Mouse (Mus musculus) MEL (cell line): ENCODE measurements around the gene Sgf29. TPM values are rescaled to one million over a fixed set of nuclear protein-coding genes. Genes with fewer than 3 reads are reported as not detected.
A peak's percentile ranks its signal among the peaks of the same experiment; 100 is the strongest.

Experiments
- DNase-seq: peaks from one replicate; pipeline ENCODE4 v3.0.0; 2011; ENCODE audit warnings: low read depth, low spot score
- H3K27ac ChIP-seq: 2 replicates; pipeline ENCODE4 v1.5.1; 2012; ENCODE audit warnings: low read depth, mild to moderate bottlenecking, control low read depth, low read length, moderate library complexity; ENCODE audit not compliant: control insufficient read depth
- H3K27me3 ChIP-seq, 2 experiments: fragments of 150-350 bp in 1 of 2; sonication (generic) in 1 of 2; 2 replicates each; pipeline ENCODE4 v1.6.1; 2012; ENCODE audit warnings: low read length in 2 of 2, mild to moderate bottlenecking in 2 of 2, improper control_type of control experiment in 1 of 2, moderate library complexity in 1 of 2; ENCODE audit not compliant: insufficient read depth in 2 of 2, control insufficient read depth in 1 of 2
- H3K36me3 ChIP-seq, 2 experiments: 2 replicates each; pipeline ENCODE4 v1.6.1; 2012 to 2014; ENCODE audit warnings: low read length in 2 of 2, improper control_type of control experiment in 1 of 2, inconsistent platforms in 1 of 2, mild to moderate bottlenecking in 1 of 2; ENCODE audit not compliant: insufficient read depth in 2 of 2, control insufficient read depth in 1 of 2
- H3K4me1 ChIP-seq, 2 experiments: fragments of 150-350 bp in 1 of 2; sonication (generic) in 1 of 2; 2 replicates each; pipeline ENCODE4 v1.6.1; 2012; ENCODE audit warnings: low read length in 2 of 2, improper control_type of control experiment in 1 of 2, mild to moderate bottlenecking in 1 of 2; ENCODE audit not compliant: insufficient read depth in 2 of 2, control insufficient read depth in 1 of 2
- H3K4me3 ChIP-seq, 2 experiments: fragments of 150-350 bp in 1 of 2; sonication (generic) in 1 of 2; 2 replicates each; pipeline ENCODE4 v1.5.1; 2012; ENCODE audit warnings: low read depth in 2 of 2, low read length in 2 of 2, mild to moderate bottlenecking in 2 of 2, moderate library complexity in 2 of 2, control low read depth in 1 of 2, improper control_type of control experiment in 1 of 2; ENCODE audit not compliant: control insufficient read depth in 1 of 2, insufficient read depth in 1 of 2
- H3K79me2 ChIP-seq: 2 replicates; pipeline ENCODE4 v1.6.1; 2012; ENCODE audit warnings: mild to moderate bottlenecking, low read length, moderate library complexity; ENCODE audit not compliant: control insufficient read depth, poor library complexity, insufficient read depth
- H3K9ac ChIP-seq: 2 replicates; pipeline ENCODE4 v1.6.1; 2012; ENCODE audit warnings: low read depth, mild to moderate bottlenecking, control low read depth, low read length, moderate library complexity; ENCODE audit not compliant: control insufficient read depth, poor library complexity, severe bottlenecking
- H3K9me3 ChIP-seq: fragments of 150-350 bp; sonication (generic); replicated peaks from 2 replicates; pipeline ENCODE4 v1.6.1; 2012; ENCODE audit warnings: mild to moderate bottlenecking, low read length, improper control_type of control experiment, moderate library complexity; ENCODE audit not compliant: insufficient read depth
- CHD1 ChIP-seq: IDR thresholded peaks from 2 replicates; pipeline ENCODE4 v1.6.1; 2012; ENCODE audit warnings: low read depth, mild to moderate bottlenecking, inconsistent platforms, low read length, improper control_type of control experiment
- CTCF ChIP-seq, 3 experiments: IDR thresholded peaks in 2 of 3; conservative IDR thresholded peaks in 1 of 3; 2 replicates each; pipeline ENCODE4 v1.5.1; 2011 to 2012; ENCODE audit warnings: low read length in 3 of 3, low read depth in 2 of 3, mild to moderate bottlenecking in 2 of 3, improper control_type of control experiment in 1 of 3, inconsistent platforms in 1 of 3, mixed read lengths in 1 of 3, moderate library complexity in 1 of 3; ENCODE audit not compliant: control insufficient read depth in 1 of 3, insufficient read depth in 1 of 3, poor library complexity in 1 of 3, severe bottlenecking in 1 of 3
- E2F4 ChIP-seq: IDR thresholded peaks from 2 replicates; pipeline ENCODE4 v1.6.1; 2011; ENCODE audit warnings: low read depth, low read length, improper control_type of control experiment, borderline replicate concordance
- EP300 ChIP-seq, 2 experiments: IDR thresholded peaks; 2 replicates each; pipeline ENCODE4 v1.6.1; 2011; ENCODE audit warnings: improper control_type of control experiment in 2 of 2, low read length in 2 of 2, low read depth in 1 of 2, mild to moderate bottlenecking in 1 of 2
- GABPA ChIP-seq: IDR thresholded peaks from 2 replicates; pipeline ENCODE4 v1.6.1; 2012; ENCODE audit warnings: low read depth, mild to moderate bottlenecking, inconsistent platforms, low read length, improper control_type of control experiment, moderate library complexity
- HCFC1 ChIP-seq: IDR thresholded peaks from 2 replicates; pipeline ENCODE4 v1.6.1; 2012; ENCODE audit warnings: low read depth, mild to moderate bottlenecking, inconsistent platforms, low read length, improper control_type of control experiment, moderate library complexity
- JUND ChIP-seq: IDR thresholded peaks from 2 replicates; pipeline ENCODE4 v1.6.1; 2011; ENCODE audit warnings: low read depth, mild to moderate bottlenecking, improper control_type of control experiment, low read length
- MAZ ChIP-seq: IDR thresholded peaks from 2 replicates; pipeline ENCODE4 v1.6.1; 2012; ENCODE audit warnings: low read depth, mild to moderate bottlenecking, inconsistent platforms, low read length, improper control_type of control experiment
- MEF2A ChIP-seq: IDR thresholded peaks from 2 replicates; pipeline ENCODE4 v1.6.1; 2014; ENCODE audit warnings: low read depth, mild to moderate bottlenecking, inconsistent platforms, low read length, improper control_type of control experiment; ENCODE audit not compliant: poor library complexity, insufficient replicate concordance, severe bottlenecking; ENCODE audit errors: extremely low read depth
- MXI1 ChIP-seq: IDR thresholded peaks from 2 replicates; pipeline ENCODE4 v1.6.1; 2011; ENCODE audit warnings: mild to moderate bottlenecking, low read depth, low read length, improper control_type of control experiment
- NELFE ChIP-seq: IDR thresholded peaks from 2 replicates; pipeline ENCODE4 v1.6.1; 2011; ENCODE audit warnings: low read depth, low read length, improper control_type of control experiment
- POLR2A ChIP-seq, 2 experiments: IDR thresholded peaks; 2 replicates each; pipeline ENCODE4 v1.6.1; 2011 to 2012; ENCODE audit warnings: low read length in 2 of 2, mild to moderate bottlenecking in 2 of 2, control low read depth in 1 of 2, improper control_type of control experiment in 1 of 2, low read depth in 1 of 2, moderate library complexity in 1 of 2; ENCODE audit not compliant: control insufficient read depth in 1 of 2, insufficient read depth in 1 of 2, poor library complexity in 1 of 2
- POLR2AphosphoS5 ChIP-seq: IDR thresholded peaks from 2 replicates; pipeline ENCODE4 v1.6.1; 2012; ENCODE audit warnings: low read depth, borderline replicate concordance, mild to moderate bottlenecking, inconsistent platforms, low read length, moderate library complexity, mixed read lengths
- RAD21 ChIP-seq: IDR thresholded peaks from 2 replicates; pipeline ENCODE4 v1.6.1; 2011; ENCODE audit warnings: mild to moderate bottlenecking, low read depth, low read length, improper control_type of control experiment
- SIN3A ChIP-seq: IDR thresholded peaks from 2 replicates; pipeline ENCODE4 v1.6.1; 2012; ENCODE audit warnings: low read length, improper control_type of control experiment, inconsistent platforms
- TBP ChIP-seq: IDR thresholded peaks from 2 replicates; pipeline ENCODE4 v1.8.0; 2011; ENCODE audit warnings: low read depth, low read length, improper control_type of control experiment
- TCF12 ChIP-seq: IDR thresholded peaks from 2 replicates; pipeline ENCODE4 v1.6.1; 2014; ENCODE audit warnings: low read depth, mild to moderate bottlenecking, inconsistent platforms, low read length, improper control_type of control experiment, moderate library complexity
- UBTF ChIP-seq: IDR thresholded peaks from 2 replicates; pipeline ENCODE4 v1.6.1; 2012; ENCODE audit warnings: low read depth, mild to moderate bottlenecking, inconsistent platforms, low read length, improper control_type of control experiment, moderate library complexity, borderline replicate concordance; ENCODE audit not compliant: insufficient read depth
- USF1 ChIP-seq: IDR thresholded peaks from 2 replicates; pipeline ENCODE4 v1.6.1; 2014; ENCODE audit warnings: low read depth, mild to moderate bottlenecking, inconsistent platforms, low read length, improper control_type of control experiment, moderate library complexity
- ZC3H11A ChIP-seq: IDR thresholded peaks from 2 replicates; pipeline ENCODE4 v1.6.1; 2012; ENCODE audit warnings: low read depth, mild to moderate bottlenecking, inconsistent platforms, low read length, improper control_type of control experiment
- ZKSCAN1 ChIP-seq: IDR thresholded peaks from 2 replicates; pipeline ENCODE4 v1.6.1; 2012; ENCODE audit warnings: low read depth, mild to moderate bottlenecking, inconsistent platforms, low read length, improper control_type of control experiment, moderate library complexity
- ZMIZ1 ChIP-seq: IDR thresholded peaks from 2 replicates; pipeline ENCODE4 v1.6.1; 2012; ENCODE audit warnings: low read depth, mild to moderate bottlenecking, inconsistent platforms, low read length, improper control_type of control experiment, moderate library complexity
- polyA plus RNA-seq, 2 experiments: library from polyadenylated mRNA; stranded (reverse) in 1 of 2; unstranded in 1 of 2; fragments of >175 nt in 1 of 2; fragments of >200 nt in 1 of 2; gene quantifications; 2 replicates each; pipeline versions ENCODE4 v1.2.1 to v1.2.4; 2012; ENCODE audit warnings: low replicate concordance in 2 of 2, low read depth in 1 of 2; ENCODE audit not compliant: insufficient read length in 2 of 2, insufficient read depth in 1 of 2, missing spikeins in 1 of 2
- total RNA-seq: library from RNA; depleted of rRNA; stranded (reverse); fragments of 300-350 nt; gene quantifications from 2 replicates; pipeline ENCODE4 v1.2.3, GENCODE M21; 2012

Gene Sgf29
- total and polyA plus RNA-seq, 3 experiments = 81.7 to 117 TPM; not detected in 1

DNA sequence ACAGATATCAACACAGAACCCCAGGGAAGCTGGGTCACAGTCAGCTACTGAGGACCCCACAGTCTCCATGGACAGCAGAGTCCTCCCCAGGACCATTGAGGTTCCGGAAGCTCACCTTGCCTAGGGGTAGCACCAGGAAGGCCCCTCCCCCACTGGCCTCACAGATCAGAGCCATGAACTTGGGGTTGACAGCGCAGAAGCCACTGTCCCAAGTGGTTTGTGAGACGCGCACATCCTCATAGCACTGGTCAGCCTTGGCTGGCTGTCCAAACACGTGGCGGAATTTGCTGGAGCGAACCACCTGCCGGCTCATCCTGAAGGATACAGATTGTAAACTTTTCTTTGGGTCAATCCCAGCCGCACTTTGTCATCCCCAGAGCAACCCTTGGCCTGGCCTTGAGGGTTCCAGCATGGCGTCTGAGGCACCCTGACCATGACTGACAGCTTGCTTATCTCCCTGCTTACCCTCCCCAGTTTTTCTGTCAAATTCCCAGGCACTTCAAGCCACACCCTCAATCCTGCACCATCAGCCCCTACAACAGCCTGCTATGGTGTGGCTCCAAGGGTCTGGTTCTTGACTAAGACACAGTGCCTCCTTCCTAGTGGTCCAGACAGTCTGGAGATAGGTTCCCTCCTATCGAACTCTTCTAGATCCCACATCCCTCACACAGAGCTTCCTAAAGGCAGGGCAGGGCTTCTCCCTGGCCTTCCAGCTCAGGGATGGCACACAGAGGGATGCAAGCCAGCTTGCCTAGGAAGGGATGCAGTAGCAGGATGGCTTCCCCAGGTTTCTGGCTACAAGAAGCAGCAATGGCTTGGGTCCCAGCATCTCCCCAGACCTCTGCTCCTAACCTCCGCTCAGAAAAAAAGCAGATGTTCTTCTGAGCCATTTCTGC is 54.0 kb downstream of the Sgf29 start (continued):
- TF ChIP-seq MXI1 = no peak; the same call in none of the 2 replicates
- no peak for TF ChIP-seq CTCF (IDR thresholded peaks at IDR 0.05 in 2 of 3, conservative IDR thresholded peaks at IDR 0.05 in 1 of 3; ENCODE audit: control insufficient read depth in 1 of 3, insufficient read depth in 1 of 3, low read depth in 2 of 3, low read length in 3 of 3, poor library complexity in 1 of 3, severe bottlenecking in 1 of 3)
- peak; percentile 31; the same call in 1 of the 2 replicates for TF ChIP-seq SIN3A
- TF ChIP-seq EP300 (IDR thresholded peaks at IDR 0.05; ENCODE audit: low read depth in 1 of 2, low read length in 2 of 2) = peak in 1 of 2 experiments; percentile 10; a peak in 1 of 4 replicates
- no peak for TF ChIP-seq E2F4
- TF ChIP-seq TBP = peak; percentile 47; the same call in 1 of the 2 replicates
- no peak for TF ChIP-seq RAD21
- no peak; the same call in 1 of the 2 replicates for TF ChIP-seq CHD1
- no peak for TF ChIP-seq TCF12

DNA sequence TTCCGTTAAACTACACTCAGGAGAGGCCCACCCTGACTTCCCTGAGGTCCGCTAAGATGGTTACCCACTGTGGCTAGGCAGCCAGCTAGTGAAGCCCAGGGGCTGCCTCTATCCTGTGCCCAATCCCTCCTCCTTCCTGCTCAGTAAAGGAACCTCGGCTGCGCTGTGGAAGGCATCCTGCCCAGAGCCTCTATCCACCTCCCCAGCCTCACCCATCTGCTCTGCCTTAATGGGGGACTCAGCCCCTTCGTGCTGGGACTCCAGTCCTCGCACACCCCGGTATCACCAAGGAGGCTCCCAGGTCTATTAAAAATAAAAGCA is 54.6 kb downstream of the Sgf29 start:
- DNase-seq = peak; percentile 73
- no peaks in the 10 kb centered on the region for H3K27me3 ChIP-seq
- peaks cover 0 to 28% of the 10 kb centered on the region in 2 experiments; a peak in 2 of 4 replicates for H3K36me3 ChIP-seq
- H3K4me3 ChIP-seq = peak overlapping the region; percentile 65 to 88
- TF ChIP-seq ZKSCAN1 = no peak
- no peak for TF ChIP-seq USF1
- TF ChIP-seq SIN3A = peak; percentile 18; the same call in 1 of the 2 replicates
- no peak for TF ChIP-seq MAZ
- 0 out of 2 replicates have a peak, but pooled peaks have one; percentile 82 for TF ChIP-seq UBTF
- no peak for TF ChIP-seq EP300 (IDR thresholded peaks at IDR 0.05; ENCODE audit: low read depth in 1 of 2, low read length in 2 of 2)
- TF ChIP-seq TCF12 = no peak
- TF ChIP-seq MEF2A = no peak
- no peak for TF ChIP-seq E2F4
- TF ChIP-seq HCFC1 = no peak
- no peak for TF ChIP-seq NELFE
- 0 out of 2 replicates have a peak, but pooled peaks have one; percentile 22 for TF ChIP-seq ZMIZ1
- TF ChIP-seq POLR2A (IDR thresholded peaks at IDR 0.05; ENCODE audit: control insufficient read depth in 1 of 2, insufficient read depth in 1 of 2, low read depth in 1 of 2, low read length in 2 of 2, poor library complexity in 1 of 2) = no peak
- no peak for TF ChIP-seq POLR2AphosphoS5
- no peak for TF ChIP-seq JUND
- TF ChIP-seq MXI1 = peak; percentile 55; the same call in 1 of the 2 replicates
- TF ChIP-seq ZC3H11A = no peak
- TF ChIP-seq GABPA = no peak
- H3K27ac ChIP-seq = peak overlapping the region; percentile 93
- H3K9ac ChIP-seq = peak overlapping the region; percentile 76
- peaks cover 27% of the 10 kb centered on the region for H3K79me2 ChIP-seq
- H3K4me1 ChIP-seq = peaks cover 11 to 37% of the 10 kb centered on the region in 2 experiments; a peak in 3 of 4 replicates
- H3K9me3 ChIP-seq = no peaks in the 10 kb centered on the region
